Mouse (Mus musculus) left cerebral cortex, adult 2 months (tissue): ENCODE results near the gene Pinlyp. TPM values are rescaled to one million over a fixed set of nuclear protein-coding genes. Genes with fewer than 3 reads are reported as not detected.
A peak's percentile ranks its signal among the peaks of the same experiment; 100 is the strongest.
"Not testable (repeated sequence)": the region's sequence is repeated elsewhere in the genome, so short reads cannot be mapped to it uniquely, and the experiment has no call there.

ENCODE experiments used
- DNase-seq, 2 experiments: peaks; one replicate each; pipeline ENCODE4 v3.0.0; 2021 to 2022; ENCODE audit warnings: low spot score in 2 of 2, mixed read lengths in 1 of 2; ENCODE audit errors: extremely low spot score in 1 of 2
- H3K27ac ChIP-seq: fragments of 200-600 bp; 2 replicates; pipeline ENCODE4 v1.8.1; 2022
- H3K4me3 ChIP-seq: fragments of 200-600 bp; 2 replicates; pipeline ENCODE4 v1.8.1; 2022
- CTCF ChIP-seq: fragments of 200-600 bp; IDR thresholded peaks from 2 replicates; pipeline ENCODE4 v1.8.1; 2022; ENCODE audit warnings: antibody characterized with exemption, mild to moderate bottlenecking, moderate library complexity
- intact Hi-C: fragments of 180-260 bp; cut with DNase I; formaldehyde crosslinking; loops from one replicate; pipeline ENCODE4 v1.15.1; 2025
- total RNA-seq, 2 experiments: library from RNA; stranded (reverse); gene quantifications; 2 replicates each; pipeline ENCODE4 v1.2.3; 2021

The Pinlyp gene
- total RNA-seq, 2 experiments from 2014 or later = not detected

DNA sequence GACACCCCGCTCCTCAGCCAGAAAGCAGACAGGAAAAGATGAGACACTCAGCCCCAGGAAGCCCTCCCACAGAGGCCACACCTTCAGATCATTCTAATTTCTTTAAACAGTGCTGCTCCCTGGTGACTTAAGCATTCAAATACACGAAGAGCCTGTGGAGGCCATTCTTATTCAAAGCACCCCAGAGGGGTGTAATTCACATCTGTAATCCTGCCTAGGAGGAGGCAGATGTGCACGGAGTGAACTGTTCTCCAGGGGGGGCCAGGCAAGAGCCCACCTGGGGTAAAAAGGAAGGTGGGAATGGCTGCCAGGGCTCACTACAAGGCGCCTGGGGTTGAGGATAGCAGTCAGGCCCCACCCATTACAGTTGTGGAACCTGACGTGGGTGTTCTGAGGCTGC is 28.8 kb downstream of the Pinlyp start:
- no peak for TF ChIP-seq CTCF
- intact Hi-C loops = no loop called here
- DNase-seq = no peak
- peak overlapping the region; percentile 76 for H3K27ac ChIP-seq
- no peak overlapping the region for H3K4me3 ChIP-seq

DNA sequence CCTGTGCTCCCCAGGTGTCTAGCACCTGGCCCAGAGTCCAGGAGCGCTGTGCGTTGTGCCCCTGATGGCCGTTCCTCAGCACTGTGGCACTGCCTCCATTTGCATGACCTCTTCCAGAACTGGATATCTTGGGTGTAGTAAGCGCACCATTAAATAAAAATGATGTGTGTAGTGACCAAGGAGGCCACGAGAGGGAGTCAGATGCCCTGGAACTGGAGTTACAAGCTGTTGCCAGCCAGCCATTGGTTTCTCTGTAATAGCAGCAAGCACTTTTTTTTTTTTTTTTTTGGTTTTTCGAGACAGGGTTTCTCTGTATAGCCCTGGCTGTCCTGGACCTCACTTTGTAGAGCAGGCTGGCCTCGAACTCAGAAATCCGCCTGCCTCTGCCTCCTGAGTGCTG is 29.6 kb downstream of the Pinlyp start:
- H3K4me3 ChIP-seq, intact Hi-C loops, H3K27ac ChIP-seq, DNase-seq: not testable (repeated sequence)
- peak; percentile 41 for TF ChIP-seq CTCF

DNA sequence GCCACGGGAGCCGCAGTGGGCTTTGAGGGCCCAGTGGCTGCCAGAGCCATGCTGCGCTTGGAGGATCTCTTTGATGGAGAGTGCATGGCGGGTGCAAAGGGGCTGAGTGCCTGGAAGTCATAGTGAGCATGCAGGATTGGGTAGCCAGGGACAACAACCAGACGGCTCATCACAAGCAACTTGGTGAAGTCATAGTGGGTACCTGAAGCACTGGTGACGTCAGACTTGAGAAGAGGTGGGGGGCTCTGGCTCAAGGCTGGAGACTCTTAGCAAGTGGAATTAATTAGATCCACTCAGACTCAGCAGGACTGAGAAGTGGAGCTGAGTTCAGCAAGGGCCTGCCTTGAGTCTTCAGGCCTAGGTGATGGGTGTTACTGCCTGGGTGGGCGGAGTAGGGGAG is 33.6 kb downstream of the Pinlyp start, which contains the start of gene AC161166.1:
TSS of gene AC161166.1 (minus strand) at position 101 of the 400 bp plus-strand sequence.
- no peak for TF ChIP-seq CTCF
- intact Hi-C loops = no loop called here
- no peak within 1 kb of the TSS for H3K27ac ChIP-seq
- DNase-seq = no peak
- H3K4me3 ChIP-seq = no peak within 1 kb of the TSS

DNA sequence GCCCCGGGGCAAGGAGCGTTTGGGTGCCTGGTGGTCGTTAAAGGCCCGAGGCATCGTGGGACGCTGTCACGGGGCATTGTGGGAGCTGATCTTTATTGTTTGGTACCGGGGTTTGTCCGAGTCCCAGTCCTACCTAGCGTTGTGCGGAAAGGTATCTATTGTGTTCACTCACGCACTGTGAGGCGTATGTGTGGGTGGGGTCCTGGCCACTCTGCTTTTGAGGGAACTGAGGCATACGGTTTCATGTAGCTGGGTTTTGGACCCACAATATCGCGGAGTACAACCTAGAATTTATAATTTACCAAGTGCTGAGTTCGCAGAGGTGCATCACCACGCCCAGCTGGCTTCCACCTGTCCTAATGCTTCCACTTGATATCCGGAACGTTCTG is 38.2 kb downstream of the Pinlyp start:
- Histone ChIP-seq H3K4me3 (peak overlapping the region; percentile 70), H3K27ac (peak overlapping the region; percentile 99)
- intact Hi-C loops = loop anchor here (1.0 to 2.0 kb wide), 2 partner anchors 23 to 27 kb away; partner anchors contain the start of gene Irgq
- TF ChIP-seq CTCF = no peak
- DNase-seq = no peak

DNA sequence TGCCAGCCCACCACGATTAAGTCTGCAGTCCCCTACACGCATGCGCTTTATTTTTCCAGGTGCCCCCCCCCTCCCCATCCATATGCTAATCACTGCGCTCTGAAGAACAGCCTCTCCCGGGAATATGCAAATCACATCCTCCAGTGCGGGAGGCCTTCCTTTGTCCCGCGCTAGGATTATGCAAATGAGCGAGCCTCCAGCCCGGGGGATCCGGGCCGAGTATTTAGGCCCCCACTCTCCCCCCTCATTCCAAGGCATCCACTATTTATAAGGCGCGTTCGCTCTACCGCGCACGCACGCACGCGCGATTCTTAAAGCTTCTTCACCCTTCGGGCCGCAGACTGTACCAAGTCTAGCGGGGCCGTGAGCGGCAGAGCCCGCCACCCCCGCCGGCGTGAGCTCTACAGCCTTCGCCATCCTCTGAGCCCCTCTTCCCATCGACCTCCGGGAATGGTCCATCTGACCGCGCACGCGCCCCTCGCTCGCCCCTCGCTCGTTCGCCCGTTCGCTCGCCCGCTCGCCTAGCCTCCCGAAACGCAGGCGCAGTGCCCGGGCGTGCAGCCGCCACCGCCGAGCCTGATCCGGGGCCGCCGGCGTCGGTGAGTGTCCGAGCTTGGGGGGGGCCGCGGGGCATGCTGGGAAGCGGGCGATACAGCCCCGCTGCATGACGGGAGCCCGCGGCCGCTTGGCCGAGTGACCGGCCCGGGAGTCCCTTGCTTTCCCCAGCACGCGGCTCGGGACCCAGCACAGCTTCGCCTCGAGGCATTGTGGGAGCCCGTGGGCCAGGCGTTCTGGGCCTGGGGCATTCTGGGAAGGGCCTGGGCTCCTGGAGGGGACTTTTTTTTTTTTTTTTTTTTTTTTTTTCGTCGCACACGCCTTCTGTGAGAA is 38.8 kb downstream of the Pinlyp start, which contains the start of gene Zfp428:
TSS of gene Zfp428 (plus strand) at position 169 of the 888 bp plus-strand sequence.
- intact Hi-C loops = loop anchor here (1.0 to 2.0 kb wide), 2 partner anchors 23 to 26 kb away; partner anchors contain the start of gene Irgq
- TF ChIP-seq CTCF = no peak
- DNase-seq = peak; percentile 85
- peak within 1 kb of the TSS; percentile 70 for H3K4me3 ChIP-seq
- peak within 1 kb of the TSS; percentile 99 for H3K27ac ChIP-seq

DNA sequence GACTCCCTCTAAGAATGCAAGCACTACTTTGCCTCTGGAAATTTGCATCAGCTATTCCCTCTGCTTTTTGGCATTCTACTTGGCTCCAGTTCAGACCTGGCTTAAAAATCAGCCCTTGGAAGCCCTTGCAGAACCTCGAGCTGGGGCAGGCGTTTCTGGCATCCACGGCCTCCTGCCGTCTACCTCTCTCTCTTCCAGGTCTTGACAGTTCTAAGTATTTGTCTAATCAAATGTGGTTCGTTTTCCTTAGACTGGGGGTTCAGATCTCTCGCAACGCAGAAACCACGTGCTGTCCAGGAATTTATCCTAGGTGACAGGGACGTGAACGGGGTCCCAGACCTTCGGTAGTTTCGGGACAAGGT is 39.5 kb downstream of the Pinlyp start:
- TF ChIP-seq CTCF = no peak

DNA sequence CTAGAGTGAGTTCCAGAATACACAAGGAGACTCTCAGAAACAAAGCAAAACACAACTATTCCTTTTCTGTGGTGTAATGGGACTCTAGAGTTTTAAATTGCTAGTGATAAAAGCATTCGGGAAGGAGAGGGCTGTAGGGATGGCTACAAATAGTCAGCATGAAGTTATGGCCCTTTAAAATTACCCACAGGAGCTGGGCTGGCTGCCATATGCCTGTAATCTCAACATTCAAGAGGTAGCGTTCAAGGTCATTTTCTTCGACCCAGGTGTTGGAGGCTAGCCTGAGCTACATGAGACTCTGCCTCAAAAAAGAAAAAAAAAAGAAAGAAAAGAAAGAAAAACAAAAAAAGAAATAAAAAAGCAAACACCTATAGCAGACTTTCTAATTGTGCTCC is 39.9 kb downstream of the Pinlyp start:
- DNase-seq = no peak
- intact Hi-C loops = loop anchor here (2.0 kb wide), 1 partner anchor 25 kb away; no protein-coding TSS in a partner anchor
- H3K4me3 ChIP-seq = peak overlapping the region; percentile 70
- H3K27ac ChIP-seq = peak overlapping the region; percentile 99
- no peak for TF ChIP-seq CTCF

More for the DNA sequence above, 39.5 kb downstream of the Pinlyp start:
- Histone ChIP-seq H3K4me3 (peak overlapping the region; percentile 70), H3K27ac (peak overlapping the region; percentile 99)
- intact Hi-C loops = loop anchor here (2.0 kb wide), 1 partner anchor 26 kb away; no protein-coding TSS in a partner anchor
- DNase-seq = peak in 1 of 2 experiments; percentile 53

DNA sequence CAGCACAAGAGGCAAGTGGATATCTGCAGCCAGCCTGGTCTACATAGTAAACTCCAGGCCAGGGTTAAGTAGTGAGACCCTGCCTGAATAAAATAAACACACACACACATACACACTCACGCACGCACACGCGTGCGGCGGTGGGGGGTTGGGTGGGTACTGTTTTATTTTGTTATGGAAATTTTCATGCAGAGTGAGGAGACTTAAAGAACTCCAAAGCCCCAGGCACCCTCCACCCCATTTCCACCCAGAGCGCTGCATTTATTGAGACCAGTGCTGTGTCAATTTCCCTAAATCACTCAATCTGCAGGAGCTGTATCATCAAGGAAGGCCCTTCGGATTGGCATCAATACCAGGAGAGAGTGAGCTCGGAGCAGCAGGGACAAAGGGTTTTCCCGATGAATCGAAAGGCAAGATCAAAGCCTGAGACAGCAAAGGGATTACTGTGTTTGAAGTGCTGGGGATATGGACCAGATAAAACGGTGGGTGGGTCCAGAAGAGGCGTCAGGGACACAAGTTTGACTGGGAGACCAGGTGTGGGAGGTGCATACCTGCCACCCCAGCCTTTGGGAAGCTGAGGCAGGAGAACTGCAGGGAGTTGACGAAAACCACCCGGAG is 40.4 kb downstream of the Pinlyp start:
- intact Hi-C loops = loop anchor here (2.0 kb wide), 1 partner anchor 25 kb away; no protein-coding TSS in a partner anchor
- Histone ChIP-seq H3K4me3 (peak overlapping the region; percentile 70; the same call in 1 of the 2 replicates), H3K27ac (peak overlapping the region; percentile 99)
- no peak for DNase-seq
- TF ChIP-seq CTCF = no peak

DNA sequence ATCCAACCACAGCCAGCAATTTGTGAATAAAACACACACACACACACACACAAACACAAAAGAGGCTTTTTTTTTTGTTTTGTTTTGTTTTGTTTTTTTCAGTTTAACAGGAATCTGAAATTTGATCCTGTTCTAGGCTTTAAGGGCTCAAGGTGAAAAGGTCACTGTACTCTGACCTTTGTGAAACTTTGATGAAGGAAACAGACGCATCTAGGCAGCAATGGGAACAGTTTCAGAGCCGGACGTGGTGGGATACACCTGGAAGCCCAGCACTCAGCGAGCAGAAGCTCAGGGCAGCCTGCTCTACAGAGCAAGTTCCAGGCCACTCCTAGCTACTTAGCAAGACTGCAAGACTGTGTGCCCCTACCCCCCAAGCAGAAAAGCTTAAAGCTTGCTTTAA is 41.0 kb downstream of the Pinlyp start:
- no peak for TF ChIP-seq CTCF
- Histone ChIP-seq H3K4me3 (no peak overlapping the region), H3K27ac (no peak overlapping the region; the same call in 1 of the 2 replicates)
- no peak for DNase-seq
- intact Hi-C loops = no loop called here

DNA sequence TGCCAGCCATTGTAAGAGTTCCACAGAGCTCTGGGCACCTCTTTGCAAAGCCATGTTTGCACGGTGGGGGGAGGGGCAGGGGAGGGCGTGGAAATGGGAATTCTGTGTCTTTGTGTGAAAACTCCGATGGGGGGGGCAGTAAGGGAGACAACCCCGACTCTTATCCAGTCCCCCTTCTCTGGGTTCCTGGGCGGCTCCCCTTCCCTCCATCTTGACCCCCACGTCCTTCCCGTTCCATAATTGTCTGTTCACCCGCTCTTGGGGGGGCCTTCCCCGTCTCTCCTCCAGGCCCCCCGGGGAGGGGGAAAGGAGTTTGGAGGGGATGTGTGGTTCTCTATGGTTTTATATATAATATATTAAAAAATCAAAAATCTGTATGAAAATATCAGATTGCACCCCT is 41.9 kb downstream of the Pinlyp start:
- intact Hi-C loops = no loop called here
- Histone ChIP-seq H3K27ac (no peak overlapping the region), H3K4me3 (no peak overlapping the region)
- TF ChIP-seq CTCF = no peak
- DNase-seq = no peak

DNA sequence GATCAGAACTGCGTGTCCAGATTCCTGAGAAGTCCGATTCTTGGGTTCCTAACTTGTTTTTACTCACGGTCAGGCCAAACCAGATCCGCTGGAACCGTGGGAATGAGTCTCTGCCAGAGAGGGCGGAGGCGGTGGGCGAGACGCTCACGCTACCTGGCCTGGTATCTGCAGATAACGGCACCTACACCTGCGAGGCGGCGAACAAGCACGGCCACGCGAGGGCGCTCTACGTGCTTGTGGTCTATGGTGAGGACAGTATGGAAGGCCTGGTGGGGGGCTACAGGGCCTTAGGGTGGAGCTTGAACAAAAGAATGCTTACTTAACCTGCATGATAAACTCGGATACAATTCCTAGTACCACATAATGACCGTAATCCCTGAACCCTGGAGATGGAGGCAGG is 44.4 kb downstream of the Pinlyp start:
- peak; percentile 44 for TF ChIP-seq CTCF
- peak; percentile 48 to 51 for DNase-seq
- intact Hi-C loops = no loop called here
- H3K4me3 ChIP-seq = no peak overlapping the region
- no peak overlapping the region; the same call in 1 of the 2 replicates for H3K27ac ChIP-seq

DNA sequence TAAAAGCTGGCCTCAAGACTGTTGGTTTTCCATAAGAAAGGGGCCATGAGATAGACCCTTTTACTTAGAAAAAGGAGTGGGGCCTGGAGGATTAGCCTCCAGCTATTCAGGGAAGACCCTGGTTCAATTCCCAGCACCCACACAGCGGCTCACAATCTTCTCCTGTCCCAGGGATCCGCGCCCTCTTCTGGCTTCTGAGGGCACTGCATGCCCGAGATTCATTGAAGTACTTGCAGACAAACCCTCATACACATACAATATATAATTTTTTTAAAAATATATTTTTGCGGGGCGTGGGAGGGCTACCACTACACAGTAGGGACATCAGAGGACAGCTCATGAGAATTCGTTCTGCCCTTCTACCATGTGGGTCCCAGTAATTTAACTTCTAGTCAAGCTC is 45.0 kb downstream of the Pinlyp start:
- H3K4me3 ChIP-seq = no peak overlapping the region
- TF ChIP-seq CTCF = peak; percentile 66
- DNase-seq = no peak
- intact Hi-C loops = no loop called here
- no peak overlapping the region for H3K27ac ChIP-seq
